Mouse (Mus musculus) megakaryocyte progenitor cell, adult 5-6 weeks (primary cell): Measurements from ENCODE around the gene Mroh8. TPM values are rescaled to one million over a fixed set of nuclear protein-coding genes. Genes with fewer than 3 reads are reported as not detected.

ENCODE experiments used
- ATAC-seq: replicated peaks from 2 replicates; pipeline ENCODE4 v1.8.0; 2016; ENCODE audit warnings: mild to moderate bottlenecking, moderate TSS enrichment, inconsistent platforms; ENCODE audit not compliant: poor library complexity
- total RNA-seq, 2 experiments: library from RNA; stranded (forward) in 1 of 2; stranded (reverse) in 1 of 2; fragments of 157-497, 149-512 nt in 1 of 2; fragments of 200-1000 nt in 1 of 2; gene quantifications; 2 replicates each; pipeline versions ENCODE4 v1.2.3 to v1.2.4; 2015 to 2017

The Mroh8 gene
- total RNA-seq (2015) (0.07 and 0.22 TPM in 2 replicates), total RNA-seq (2017) (0.68 TPM in 1 of 2 replicates, not detected in the other)

DNA sequence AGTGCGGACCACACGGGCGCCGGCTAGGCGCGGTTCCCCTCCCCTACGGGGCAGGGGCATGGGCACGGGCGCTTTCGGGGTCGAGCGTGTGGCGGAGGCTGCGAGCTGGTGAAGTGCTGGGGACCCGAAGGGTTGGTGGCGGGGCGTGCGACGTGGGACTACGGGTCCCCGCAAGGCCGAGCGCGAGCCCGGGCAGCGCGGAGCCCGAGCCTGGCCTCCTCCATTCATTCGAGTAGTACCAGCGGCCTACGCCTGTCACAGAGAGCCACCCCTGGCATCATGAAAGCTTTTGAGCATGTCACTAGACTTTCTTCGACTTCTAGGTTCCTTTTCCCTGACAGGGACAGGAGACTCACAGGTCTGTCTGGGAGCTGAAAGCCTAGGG, at the start of gene Mroh8:
Gene Mroh8, minus strand, starts transcription at position 134 of the 385 bp plus-strand sequence.
- ATAC-seq, result peak; percentile 42

DNA sequence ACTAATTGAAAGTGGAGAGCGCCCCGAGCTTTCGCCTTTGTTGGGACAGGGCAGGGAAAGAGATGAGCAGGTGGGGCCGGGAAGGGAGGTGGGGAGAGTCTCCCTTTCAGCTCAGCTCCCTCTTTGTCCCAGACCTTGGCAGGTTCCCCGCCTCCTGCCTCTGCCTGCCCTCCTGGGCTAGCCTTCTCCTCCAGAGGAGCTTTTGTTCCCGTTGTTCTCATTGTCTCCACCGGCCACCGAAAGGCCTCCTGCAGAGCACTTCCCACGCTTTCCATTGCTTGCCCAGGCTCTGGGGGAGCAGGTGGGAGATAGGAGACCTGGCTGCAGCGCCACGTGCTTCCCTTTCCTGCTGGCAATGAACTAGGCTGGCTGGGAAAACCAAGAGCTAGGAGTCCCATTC, 49.2 kb upstream of the Mroh8 start:
- ATAC-seq, result no peak

DNA sequence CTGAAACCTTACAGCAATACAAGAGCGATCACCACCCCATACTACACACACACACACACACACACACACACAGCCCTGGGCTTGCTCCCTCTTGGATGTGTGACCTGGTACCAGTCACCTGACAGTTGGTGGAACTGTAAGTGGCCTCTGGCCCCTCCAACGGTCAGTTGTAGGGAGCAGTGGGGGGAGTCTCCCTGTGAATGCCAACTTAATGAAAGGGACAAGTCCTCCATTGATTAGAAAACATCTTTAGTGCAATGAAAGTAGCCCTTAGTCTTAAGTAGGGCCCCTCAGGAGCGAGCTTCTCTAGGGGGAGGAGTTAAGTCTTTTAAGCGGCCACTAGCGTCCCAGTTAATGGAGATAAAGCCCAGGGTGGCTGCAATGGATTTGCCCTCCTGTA, 48.8 kb upstream of the Mroh8 start:
- ATAC-seq, result no peak

DNA sequence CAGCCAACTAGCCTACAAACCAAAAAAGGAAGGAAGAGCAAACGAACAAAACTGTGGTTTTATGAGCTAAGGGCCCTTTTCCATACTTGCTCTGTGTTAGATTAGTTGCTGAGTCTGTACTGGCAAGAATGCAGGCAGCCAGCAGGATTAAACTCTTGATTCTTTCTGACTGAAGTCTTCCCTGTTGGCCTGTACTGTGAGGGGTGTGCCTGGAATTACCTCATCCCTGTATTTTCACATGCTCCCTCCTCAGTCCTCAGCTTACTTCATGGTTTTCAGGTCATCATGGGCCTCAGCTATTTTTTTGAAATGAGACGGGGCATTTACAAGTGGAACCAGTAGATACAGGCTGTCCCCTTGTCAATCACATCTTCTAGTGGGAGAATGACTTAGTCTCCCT, 45.9 kb upstream of the Mroh8 start:
- ATAC-seq, result no peak

DNA sequence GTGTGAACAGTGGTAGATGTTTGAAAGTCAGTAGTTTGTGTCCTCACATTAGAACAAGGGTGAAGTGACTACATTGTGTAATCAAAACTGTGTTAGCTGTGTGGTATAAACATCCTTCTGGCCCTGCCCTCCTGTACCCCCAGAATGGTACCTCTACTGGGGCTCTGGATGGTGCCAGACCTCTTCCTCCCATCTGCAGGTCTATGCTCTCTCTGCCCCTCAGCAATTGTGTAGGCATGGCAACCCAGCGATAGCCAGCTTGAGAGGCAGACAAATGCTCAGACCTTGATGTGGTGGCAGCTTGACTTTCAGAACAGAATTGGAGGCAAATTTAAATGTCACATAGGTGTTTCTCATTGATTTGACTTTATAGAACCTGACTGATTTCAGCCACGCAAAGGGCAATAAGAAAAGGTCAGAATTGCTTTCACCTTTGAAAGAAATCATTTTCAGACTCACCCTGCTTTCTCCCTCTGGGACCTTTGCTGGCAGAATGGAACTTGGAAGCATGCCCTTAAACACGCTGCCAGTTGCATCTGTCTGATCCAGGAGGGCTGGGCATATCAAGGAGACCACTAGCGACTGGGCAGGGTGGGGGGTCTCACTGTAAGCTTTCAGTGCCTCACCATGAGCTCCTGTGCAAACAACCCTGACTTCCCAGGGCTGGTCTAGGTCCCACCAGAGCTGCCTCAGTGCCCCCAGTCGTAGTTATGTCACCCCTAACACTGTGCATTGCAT, 42.8 kb upstream of the Mroh8 start:
- ATAC-seq, result no peak

DNA sequence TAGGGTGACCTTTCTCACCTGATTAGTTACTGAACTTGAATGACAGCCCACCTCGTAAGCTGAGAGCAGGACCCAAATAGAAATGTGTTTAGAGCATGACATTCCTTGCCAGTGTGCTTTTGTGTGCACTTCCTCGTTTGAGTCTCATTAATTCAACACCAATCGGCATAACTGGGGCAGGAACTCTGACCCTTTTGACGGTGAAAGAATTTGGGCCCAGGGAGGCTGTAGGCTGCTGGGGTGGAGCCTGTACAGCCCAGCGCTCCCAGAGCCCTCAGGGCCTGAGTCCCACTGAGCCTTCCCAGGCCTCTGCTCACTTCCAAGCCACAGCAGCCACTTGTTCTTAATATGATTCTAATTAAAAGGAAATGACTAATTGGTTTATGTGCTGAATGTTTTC, 41.5 kb upstream of the Mroh8 start:
- no peak for ATAC-seq

DNA sequence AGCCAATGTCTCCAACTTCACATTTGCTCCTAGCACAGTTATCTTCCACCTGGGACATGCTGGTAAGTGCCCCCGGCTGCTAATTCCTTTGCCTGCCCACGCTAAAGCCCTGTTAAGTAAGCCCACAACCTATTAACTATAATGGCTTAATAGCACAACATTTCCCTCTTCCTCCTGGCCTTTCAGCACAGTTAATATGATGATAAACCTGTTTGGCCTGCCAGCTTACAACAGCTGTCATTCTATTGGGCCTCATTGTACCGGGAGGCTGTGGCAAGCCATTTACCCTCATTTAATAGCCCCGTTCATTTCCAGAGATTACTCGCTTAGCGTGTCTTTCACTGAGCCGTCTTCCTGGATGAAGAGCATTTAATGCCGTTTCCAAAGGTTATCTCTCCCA, 40.8 kb upstream of the Mroh8 start:
- no peak for ATAC-seq

DNA sequence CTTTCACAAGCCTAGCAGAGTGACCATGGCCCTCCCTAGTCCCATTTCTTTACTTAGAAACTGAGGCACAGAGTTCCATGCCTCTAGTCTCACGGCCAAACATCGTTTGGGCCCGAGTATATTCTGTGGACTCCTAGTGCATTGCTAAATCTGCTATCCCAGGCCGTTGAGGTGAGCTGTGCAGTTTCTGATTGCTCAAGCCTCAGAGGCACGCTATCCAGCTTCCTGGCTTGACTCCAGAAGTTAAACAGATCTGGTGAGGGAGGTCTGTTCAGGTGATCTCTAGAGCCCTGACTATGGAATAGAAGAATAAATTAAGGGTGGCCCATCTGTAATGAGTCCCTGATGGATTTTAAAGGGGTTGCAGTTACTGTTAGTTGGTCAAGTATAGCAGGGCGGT, 37.9 kb upstream of the Mroh8 start:
- no peak for ATAC-seq

DNA sequence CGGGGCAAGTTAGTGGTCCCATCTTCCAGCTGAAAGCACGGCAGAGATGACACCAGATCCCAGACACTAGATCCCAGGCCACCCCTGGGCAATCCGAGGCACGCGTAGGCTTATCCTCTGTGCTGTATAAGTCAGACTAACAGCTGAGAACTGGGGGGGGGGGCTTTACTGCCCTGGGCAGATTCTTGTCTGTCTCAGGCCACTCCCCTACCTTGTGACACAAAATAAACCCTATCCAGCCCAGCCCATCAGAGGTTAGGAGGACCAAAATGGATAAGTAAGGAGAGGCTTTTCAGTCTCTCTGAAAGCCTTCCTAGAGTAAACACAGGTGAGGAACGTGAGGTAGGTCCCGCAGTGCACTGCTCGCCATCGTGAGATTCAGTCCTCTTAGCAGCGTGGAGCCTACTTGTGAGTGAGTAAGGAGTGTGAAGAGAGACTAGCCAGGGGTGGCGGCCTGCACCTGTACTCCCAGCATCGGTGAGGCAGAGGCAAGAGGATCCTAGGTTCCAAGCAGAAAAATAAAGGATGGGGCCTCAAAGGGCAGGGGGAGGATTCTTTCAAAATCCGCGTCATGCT, 37.1 kb upstream of the Mroh8 start:
- no peak for ATAC-seq

DNA sequence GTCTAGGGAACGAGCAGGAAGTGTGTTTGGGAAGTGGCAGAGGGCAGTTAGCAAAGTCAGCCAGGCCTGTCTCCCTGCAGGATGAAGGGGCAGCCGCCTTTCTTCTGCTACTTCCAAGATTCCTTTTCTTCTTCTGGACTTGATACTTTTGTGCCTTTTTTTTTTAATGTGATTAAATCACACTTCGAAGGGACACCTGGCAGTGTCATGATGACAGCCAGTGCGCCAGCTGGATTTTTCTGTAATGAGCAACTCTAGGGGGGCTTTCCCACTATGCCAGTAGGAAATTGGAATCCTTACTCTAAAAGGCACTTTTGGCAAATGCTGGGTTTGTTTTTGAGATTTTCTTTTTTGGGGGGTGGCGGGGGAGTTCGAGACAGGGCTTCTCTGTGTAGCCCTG, 36.1 kb upstream of the Mroh8 start:
- no peak for ATAC-seq

DNA sequence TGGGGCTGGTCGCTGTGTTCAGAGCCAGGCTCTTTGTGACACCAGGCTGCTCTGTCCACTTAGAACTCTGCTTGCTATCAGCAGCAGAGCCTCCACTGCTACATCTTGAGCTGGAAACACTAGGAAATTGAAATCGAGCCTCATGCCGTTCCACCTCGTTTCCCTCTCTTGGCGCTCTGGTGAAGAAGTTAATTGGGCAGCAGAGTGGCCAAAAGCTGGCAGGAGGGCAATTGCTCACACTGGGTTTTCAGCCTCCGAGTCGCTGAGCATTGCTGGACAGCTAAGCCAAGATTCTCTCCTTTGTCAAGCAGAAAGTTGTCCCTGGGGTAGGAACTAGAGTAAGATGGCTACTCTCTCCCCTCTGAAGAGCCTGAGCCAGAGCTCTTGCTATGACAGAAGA, 35.0 kb upstream of the Mroh8 start:
- no peak for ATAC-seq

DNA sequence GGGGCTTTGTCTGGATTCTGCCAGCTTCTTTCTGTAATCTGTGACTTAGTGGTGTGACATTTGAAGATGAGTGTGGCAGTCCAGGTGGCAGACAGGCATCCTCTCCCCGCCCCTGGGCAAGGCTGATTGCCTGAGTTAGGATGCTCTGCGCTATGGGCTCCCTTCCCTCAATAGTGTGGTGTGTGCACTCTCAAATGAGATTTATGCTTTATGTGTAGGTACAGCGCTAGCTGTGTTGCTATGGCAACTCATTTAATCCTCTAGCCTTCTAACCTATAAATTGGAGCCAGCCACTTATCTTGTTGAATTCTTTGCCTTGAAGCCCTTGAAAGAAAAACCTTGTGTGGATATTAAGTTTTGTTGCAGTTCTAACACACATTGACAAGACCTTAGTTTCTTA, 34.4 kb upstream of the Mroh8 start:
- no peak for ATAC-seq

DNA sequence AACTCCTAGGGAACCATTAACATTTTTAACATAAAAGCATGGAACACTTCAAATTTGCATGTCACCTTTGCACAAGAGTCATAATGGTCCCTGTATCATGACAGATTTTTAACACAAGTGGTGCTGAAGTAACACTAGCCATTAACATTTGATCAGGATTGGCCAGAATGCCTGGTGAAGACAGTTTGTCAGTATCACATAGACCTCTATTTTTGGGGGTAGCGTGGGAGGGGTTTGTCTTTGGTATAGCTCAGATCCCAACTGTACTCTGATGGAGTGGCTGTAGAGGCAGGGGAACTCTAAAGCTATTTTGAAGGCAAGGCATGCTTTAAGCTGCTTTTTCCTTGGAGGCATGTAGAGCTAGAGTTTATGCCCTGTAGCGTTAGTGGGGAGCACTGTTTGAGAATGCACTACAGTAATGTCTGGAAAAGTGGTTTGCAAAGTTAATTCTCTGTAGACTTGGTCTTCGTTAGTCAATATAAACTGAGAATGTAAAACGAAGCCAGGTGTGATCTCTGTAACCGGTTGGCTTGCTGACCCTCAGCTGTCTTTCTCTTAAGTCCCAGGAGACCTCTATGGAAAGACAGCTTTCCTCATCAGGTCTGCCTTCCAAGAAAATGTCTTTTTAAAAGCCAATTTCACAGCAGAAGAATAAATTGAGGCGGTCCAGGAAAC, 31.8 kb upstream of the Mroh8 start:
- ATAC-seq, result no peak

DNA sequence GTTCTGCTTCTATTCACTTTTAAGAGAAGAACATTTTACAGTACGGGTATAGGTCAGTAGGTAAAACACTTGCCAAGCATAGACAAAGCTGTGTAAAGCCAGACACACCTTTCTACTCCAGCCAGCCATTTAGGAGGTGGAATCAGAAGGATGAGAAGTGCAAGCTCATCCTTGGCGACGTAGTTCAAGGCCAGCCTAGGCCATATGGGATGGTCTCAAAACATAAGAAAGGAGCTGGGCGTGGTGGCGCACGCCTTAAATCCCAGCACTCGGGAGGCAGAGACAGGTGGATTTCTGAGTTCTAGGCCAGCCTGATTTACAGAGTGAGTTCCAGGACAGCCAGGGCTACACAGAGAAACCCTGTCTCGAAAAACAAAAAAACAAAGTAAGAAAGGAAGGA, 30.3 kb upstream of the Mroh8 start:
- ATAC-seq, result no peak

DNA sequence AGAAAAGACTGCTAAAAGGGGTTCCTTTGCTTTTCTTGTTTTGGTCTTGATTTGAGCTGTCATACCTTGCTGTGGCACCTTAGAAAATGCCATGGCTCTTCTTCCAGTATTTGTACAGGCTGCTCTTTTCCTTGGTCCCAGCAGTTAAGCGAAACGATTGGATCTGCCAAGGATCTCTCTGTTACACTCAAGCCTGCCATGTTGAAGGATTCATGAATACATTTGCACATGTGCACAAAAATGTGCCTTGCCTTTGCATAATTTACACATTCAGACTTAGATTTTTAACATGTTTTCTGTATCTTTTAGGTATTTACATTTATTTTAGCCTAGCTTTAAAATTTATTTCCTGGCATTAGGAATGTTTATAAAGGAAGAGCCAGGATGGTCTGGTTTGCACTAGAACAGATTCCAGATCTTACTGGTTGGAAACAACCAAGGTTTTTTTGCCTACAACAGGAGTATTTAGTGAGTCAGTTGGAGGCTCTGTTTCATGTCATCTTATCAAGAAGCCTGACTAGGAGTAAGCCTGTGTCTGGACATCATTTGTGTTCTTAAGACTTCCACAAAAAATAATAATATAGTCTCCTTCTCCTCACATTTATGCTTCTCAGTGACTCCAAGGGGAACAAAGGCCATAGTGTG, 29.0 kb upstream of the Mroh8 start:
- ATAC-seq, result no peak

DNA sequence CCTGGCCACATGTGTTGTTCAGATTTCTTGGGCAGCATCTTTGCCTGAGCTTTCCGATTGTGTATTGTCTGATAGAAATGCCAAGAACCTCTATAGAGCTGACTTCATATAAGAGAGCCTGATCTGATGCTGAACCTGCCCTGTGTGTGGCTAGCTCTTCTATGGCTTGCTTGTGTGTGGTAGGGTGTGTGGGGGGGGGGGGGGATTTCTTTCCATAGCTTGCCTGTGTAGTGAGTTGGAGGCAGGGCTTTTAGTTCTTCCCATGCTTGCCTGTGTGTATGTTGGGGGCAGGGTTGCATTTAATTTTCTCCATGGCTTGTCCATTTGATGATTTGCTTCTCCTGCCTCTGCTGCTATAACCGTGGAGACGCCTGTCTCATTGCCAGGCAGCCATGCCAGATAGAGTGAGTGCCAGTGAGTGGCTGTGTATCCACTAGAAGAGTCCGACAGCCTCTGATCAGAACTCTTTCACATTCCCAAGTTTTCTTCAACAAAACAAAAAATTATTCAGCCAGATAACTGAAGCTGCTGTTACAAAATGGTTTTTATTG, 28.4 kb upstream of the Mroh8 start:
- ATAC-seq, result no peak

DNA sequence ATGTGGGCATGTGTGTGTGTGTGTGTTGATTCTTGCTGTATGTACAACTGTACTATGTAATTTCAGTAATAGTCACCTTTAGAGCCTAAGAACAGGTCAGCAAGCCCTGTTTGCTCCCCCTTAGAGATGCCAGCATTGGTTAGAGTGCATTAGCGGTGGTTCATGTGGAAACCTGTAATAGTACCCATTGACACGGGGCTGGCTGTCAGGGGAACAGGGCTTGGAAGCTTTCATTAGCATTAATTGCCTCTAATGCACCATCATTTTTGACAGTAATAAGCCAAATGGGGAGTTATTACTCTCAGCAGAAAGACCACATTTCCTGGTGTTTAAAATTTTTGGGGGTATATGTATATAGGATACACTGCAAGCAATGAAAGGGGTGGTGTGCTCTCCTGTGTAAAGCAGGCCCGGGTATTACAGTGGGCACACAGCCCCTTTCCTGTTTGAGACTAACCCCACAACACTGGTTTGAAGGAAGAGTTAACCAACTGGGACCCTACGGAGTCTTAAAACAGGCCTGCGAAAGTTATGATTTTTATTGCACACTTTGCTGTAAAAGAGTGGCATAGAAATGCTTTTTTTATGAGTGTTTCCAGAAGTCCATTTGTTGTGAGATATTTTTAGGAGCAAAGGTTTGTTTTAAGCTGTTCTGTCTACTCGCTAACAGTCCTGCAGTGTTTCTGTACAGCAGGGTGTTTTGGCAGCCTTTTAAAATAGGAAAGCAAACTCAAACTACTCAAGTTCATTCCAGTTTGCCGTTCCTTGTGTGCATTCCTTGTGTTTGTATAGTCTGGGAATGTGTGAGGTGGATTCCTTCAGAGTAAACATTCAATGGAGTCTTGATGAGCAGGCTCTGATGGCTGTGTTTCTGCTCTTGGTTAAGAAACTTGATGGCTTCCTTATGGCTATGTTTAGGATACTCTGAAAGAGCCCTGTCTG, 27.0 kb upstream of the Mroh8 start:
- ATAC-seq, result no peak

DNA sequence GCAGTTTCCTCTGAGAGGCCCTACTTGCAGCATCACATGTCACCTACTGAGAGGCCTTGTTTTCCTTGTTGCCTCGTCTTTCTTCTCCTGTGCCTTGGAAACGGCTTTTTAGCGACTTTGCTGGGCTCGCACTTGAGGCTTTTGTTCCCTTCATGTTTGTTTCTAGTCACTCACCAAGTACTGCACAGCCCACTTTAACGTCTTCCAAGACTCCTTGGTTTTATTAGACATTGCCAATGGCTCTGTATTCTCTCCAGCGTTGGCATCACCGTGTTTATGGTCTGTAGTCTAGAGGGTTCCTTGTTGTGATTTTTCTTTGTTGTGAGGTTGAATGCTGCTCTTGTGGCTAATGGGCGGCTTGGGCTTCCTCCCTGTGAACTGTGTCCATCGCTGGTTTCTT, 23.7 kb upstream of the Mroh8 start:
- ATAC-seq, result no peak

DNA sequence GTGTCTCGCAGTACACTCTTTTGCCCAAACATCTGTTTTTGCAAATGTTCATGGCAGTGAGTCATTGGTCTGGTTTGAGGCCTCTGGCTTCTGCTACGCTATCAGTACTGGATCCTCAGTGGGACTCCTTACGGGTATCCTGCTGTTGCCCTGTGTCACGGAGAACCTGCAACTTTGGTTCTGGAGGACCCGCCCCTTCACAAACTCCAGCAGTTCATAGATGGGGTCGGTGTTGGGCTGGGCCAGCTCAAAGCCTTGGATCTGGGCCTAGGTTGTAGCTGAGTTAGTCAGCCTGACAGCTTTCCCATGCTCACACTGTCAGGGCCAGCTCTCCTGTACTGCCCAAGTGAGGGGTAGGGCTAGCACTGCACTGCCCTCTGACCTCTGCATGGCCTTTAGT, 20.7 kb upstream of the Mroh8 start:
- no peak for ATAC-seq

DNA sequence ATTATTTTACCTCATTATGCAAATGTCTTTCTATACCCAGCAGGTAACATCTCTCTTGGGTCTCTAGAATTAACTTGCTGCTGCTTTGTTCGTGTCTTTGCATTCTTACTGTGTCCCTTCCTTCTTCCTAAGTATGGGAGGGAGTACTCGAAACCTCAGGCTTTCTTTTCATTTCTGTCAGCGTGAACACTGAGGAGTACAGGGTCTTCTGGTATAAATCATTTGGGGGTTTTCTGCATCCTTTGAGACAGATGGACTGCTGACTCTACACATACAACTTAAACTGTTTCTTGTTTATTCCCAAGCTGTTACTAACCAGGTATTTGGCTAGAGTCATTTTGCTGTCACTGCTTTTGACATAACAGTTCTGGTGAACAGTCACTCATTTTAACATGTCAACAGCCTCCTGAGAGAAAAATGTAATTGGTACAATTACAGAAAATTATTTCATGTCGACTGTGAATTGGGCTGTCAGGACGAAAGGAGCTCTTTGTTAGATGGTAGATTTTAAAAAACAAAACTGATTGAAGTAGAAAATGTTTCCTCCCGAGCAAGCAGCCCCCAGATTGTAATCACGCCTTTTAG, 16.8 kb upstream of the Mroh8 start:
- no peak for ATAC-seq
